Mouse (Mus musculus) cerebral cortex, adult 2 months (tissue): Measurements from ENCODE around the gene 2610528J11Rik.

Experiments used
- WGBS: fragments of 180-500 bp; shearing (Covaris S2); methylation state at CpG from one replicate; pipeline ENCODE4 v1.1.7; 2018; 5-methylcytosine and 5-hydroxymethylcytosine counted together

2610528J11Rik gene

DNA sequence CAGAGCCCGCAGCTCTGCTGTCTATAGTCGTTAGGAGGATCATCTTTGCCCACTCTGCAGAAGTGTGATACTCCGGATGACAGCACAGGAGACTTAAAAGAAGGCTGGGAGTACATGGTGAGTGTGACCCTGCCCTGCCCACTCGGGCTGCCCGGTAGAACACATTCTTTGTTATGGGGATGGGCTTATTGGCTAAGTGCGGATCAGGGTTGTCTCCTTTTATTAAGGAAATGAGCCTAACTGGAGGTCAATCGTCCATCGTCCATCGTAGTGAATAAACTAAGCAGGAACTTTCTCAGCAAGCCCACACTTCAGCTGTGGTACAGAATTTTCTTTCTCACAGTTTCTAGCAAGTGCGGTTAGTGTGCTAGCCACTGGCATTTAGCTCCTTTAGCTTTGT lies 13.1 kb downstream of the 2610528J11Rik start:
- 32% methylated on average over 10 of the region's 10 CpGs for WGBS

DNA sequence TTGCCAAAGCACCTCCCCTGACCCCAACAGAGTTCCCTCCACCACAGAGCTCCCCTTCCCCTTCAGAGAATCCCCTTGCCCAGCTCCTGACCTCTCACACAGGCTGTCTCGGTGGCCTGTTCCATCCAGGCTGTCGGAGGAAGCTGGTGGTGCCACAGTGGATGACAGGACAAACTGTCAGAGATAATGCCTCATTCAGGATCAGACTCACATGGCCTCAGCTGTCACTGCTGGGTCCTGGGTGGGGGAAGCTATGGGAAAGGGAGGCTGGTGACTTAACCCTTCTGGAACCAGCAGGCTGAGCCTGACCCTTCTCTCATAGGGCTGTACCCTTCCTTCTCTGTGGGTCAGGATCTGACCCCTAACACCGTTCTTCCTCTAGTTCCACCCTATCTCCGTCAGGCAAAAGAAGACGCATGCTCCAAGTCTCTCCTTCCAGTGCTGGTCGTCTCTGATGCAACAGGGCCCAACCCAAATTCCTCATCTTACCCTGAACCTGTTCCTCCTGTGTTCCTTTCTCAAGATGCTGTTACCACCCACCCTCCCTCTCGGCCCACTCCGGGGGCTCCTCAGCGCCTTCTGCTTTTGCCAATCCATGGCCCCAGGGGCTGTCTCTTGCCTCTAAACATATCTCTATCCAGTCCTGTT lies 15.8 kb downstream of the 2610528J11Rik start:
- 63% methylated on average over 9 of the region's 9 CpGs for WGBS

DNA sequence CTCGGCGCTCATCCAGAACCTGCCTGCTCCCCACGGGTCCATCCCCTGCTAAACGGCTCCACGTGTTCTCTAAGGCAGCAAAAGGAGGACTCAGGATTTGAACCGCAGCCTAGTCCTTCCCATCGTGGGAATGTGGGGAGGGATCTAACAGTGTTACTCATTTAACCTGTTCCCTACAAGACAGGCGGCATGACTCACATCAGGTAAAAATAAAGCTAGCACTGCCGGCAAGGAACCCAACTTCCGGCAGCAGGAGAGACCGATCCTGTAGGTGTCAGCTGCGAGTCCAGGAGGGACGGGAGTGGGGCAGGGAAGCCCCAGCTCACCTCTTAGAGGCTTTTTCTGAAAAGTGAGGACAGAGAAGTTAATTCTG lies 16.3 kb downstream of the 2610528J11Rik start:
- 8% methylated on average over 13 of the region's 13 CpGs for WGBS

DNA sequence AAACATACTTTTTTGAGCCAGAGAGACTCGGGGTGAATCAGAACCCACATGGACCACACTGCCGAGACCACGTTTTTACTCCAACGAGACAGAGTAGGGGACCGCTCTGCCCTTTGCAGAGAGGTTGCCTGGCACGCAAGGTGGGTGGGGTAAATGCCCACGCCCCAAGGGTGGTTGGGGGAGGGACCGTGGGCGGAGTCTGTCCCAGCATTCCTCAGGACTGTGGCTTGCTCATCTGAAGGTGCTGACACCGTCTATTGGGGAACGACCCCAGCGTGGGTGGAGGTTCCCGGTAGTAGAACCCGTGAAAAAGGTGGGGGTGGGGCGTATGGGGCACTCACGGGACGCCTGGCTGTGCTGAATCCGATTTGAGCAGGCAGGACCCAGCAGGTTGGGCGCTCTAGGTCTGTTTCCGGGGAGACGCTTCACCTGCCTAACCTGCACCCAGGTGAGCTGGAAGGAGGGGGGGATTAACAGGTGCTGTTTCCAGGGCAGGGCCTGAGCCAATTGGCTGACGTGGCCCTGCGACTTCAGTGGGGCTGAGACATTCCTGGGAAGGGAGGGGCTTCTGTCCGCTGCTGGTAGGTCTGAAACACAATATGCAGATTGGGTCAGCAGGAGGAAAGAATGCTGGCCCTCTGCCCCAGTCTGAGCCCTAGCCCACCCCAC lies 16.9 kb downstream of the 2610528J11Rik start, which contains the start of gene Tmem125:
Gene Tmem125, minus strand, starts transcription at position 453 of the 669 bp plus-strand sequence.
- 8% methylated on average over 24 of the region's 24 CpGs for WGBS

DNA sequence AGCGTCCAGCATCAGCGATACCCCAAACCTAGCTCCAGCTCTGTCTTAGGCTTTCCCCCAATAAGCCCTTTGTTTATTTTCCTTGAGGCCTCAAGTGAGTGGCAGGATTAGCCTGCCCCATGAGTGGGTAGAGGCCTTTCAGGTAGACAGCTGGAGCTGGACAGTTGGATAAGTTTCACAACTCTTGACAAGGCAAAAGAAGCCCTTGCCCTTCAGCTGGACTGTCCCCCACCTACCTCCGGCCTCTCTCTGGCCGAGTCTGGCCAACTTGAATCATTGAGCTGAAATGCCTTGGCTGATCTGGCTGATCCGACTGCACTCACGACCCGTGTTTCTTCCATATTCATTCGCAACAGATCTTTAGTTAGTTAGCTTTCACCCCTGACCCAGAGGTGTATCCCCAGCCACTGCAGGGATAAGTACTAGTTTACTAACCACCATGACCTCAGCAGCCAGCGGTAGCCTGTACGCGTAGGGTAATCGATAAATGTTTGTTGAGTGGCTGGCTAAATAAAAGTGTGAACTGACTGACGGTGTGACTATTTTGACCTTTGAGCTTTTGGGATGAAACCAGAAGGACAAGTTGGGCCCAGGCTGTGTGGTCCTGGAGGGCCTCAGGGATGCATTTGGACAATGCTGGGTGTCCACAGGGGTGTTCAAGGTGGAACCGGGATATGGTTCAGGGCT lies 17.8 kb downstream of the 2610528J11Rik start:
- WGBS, result 87% methylated on average over 14 of the region's 14 CpGs

DNA sequence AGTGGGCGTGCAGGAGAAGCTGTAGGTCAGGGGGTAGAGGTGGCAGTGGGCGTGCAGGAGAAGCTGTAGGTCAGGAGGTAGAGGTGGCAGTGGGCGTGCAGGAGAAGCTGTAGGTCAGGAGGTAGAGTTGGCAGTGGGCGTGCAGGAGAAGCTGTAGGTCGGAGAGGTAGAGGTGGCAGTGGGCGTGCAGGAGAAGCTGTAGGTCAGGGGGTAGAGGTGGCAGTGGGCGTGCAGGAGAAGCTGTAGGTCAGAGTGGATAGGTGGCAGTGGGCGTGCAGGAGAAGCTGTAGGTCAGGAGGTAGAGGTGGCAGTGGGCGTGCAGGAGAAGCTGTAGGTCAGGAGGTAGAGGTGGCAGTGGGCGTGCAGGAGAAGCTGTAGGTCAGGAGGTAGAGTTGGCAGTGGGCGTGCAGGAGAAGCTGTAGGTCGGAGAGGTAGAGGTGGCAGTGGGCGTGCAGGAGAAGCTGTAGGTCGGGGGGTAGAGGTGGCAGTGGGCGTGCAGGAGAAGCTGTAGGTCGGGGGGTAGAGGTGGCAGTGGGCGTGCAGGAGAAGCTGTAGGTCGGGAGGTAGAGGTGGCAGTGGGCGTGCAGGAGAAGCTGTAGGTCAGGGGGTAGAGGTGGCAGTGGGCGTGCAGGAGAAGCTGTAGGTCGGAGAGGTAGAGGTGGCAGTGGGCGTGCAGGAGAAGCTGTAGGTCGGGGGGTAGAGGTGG lies 20.8 kb downstream of the 2610528J11Rik start:
- WGBS, result 88% methylated on average over 23 of the region's 23 CpGs

DNA sequence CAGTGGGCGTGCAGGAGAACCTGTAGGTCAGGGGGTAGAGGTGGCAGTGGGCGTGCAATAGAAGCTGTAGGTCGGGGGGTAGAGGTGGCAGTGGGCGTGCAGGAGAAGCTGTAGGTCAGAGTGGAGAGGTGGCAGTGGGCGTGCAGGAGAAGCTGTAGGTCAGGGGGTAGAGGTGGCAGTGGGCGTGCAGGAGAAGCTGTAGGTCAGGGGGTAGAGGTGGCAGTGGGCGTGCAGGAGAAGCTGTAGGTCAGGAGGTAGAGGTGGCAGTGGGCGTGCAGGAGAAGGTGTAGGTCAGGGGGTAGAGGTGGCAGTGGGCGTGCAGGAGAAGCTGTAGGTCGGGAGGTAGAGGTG lies 21.3 kb downstream of the 2610528J11Rik start:
- WGBS, result 89% methylated on average over 10 of the region's 10 CpGs

DNA sequence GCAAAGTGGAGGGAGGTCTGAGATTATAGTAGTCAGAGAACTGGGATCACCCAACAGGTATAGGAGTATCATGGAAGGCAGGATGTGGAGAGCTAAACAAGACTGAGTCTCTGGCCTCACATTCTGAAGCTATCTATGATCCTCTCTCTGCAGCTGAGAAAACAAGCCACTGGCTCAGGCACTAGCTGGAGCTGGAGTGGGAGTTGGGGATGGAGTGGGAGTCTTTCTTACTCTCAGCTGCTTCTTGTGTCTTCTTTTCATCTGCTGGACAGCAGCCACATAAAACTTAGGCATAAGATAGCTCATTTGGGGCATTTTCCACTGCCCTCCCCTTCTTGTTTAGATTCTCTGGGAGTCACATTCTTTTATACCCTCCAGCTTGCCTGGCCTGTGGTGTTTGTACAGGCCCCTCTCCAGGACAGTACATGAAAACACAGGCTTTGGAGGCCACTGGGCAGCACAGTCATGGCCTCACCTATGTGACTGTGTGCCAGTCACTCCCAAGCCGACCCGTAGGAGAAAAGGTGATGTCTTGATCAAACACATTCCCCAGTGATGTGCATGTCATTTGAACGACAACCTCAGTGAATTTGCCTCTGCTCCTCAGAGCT lies 26.3 kb downstream of the 2610528J11Rik start:
- WGBS, result 78% methylated on average over 3 of the region's 3 CpGs

DNA sequence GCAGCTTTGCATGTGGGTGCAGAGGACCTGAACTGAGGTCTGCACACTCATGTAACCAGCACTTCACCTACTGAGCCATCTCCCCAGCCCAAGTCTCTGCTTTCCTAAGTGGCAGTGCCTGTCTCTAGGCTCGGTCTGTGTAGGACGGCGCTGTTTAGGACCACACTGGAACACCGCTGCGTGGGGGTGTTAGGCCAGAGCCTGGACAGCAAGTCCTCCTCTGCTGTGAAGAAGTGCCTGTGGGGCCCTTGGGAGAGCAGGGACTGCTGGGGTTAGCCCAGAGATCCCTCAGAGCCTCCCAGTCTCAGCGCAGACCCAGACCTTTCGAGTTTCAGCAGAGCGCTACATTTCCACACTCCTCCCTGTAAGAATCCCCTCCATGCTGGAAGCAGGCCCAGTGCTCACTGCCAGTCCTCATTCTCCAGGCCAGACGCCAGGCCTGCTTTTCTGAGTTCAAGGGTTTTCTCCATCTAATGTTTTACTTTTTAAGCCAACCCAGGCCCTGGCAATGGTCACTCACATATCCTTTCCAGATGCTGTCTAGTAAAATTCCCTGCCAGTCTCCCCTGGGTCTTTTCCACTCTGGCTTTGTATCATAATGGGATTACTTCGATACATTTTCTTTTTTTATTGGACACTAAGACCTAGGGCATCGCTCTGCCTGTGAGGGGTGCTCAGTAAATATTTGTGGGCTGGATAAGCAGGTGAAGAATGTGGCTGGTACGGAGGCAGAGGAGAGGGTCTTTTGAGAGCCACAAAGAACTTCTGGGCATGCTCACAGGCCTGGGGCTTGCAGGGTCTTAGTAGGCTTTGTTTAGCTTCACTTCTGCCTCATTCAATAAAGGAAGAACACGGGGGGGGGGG lies 37.5 kb downstream of the 2610528J11Rik start:
- WGBS, result 78% methylated on average over 13 of the region's 13 CpGs

DNA sequence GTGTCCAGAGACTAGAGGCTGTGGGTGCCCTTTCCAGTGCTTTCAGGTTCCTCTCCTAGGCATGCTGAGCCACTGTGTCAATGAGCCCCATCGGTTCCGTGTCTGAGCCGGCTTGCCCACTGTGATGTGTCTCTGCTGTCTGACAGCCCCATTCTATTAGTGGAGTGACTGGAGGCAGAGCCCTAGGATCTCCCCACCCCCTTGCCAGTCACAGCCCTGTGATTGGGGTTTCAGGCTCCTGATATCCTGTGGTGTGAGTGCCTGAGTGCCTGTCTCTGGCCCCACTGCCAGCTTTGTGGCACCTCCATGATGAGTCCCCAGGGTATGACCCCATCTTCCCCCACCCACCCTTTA lies 38.1 kb downstream of the 2610528J11Rik start:
- 34% methylated on average over 3 of the region's 3 CpGs for WGBS

DNA sequence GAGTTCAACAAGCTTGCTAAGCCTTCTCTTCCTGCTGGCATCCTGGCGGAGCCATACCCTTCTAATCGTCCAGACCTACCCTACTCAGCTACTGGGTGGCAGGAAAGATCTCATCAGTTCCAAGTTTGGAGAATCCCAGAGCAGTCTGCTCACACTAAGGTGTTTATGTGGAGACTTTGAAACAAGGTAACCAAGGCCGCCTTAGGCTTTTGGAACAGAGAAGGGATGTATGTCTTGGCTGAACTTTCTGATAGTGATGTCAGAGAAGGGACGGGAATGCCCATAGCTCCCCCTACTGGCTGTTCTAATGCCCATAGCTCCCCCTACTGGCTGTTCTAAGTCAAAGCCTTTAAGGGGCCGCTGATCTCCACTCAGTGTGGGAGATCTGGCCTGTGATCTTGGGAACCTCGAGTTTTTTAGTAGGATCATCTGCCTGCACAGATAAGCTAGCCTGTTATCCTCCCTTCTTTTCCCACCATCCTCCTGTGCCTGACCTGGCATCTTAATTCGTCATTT lies 39.4 kb downstream of the 2610528J11Rik start:
- 40% methylated on average over 7 of the region's 7 CpGs for WGBS

DNA sequence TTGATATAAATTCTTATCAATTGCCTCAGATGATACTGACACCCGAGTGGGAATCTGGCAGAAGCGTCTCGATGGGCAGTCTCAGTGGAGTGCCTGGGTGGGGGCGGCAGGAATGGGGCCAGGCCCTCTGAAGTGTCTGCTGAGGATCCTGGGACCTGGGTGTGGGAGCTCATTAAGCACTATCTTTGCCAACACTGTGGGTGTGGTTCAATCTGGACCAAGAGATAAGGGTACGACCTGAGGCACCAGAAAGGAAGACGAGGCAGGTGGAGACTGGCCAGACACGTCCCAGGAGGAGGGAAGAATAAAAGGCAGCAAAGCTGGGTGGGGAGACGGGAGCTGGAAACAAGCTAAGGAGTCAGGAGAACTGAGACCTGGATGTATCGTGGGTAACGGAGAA lies 41.9 kb downstream of the 2610528J11Rik start:
- 72% methylated on average over 10 of the region's 10 CpGs for WGBS

DNA sequence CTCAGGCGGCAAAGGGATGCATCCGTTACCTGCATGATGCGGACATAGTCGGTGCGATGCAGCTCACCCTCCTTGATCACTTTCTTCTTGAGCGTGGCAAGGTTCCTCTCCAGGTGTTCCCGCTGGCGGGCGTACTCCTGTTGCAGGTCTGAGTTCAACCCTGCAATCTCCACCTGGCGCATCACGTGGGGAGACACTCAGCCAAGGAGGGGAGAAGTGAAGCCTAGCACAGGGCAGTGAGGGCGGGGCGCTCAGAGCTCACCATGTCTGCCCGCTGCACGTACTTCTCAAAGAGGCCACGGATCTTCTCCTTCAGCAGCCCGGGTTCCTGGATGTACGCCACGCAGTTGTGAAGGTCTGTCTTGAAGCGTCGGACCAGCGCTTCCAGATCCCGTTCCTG lies 42.5 kb downstream of the 2610528J11Rik start:
- 83% methylated on average over 23 of the region's 23 CpGs for WGBS

DNA sequence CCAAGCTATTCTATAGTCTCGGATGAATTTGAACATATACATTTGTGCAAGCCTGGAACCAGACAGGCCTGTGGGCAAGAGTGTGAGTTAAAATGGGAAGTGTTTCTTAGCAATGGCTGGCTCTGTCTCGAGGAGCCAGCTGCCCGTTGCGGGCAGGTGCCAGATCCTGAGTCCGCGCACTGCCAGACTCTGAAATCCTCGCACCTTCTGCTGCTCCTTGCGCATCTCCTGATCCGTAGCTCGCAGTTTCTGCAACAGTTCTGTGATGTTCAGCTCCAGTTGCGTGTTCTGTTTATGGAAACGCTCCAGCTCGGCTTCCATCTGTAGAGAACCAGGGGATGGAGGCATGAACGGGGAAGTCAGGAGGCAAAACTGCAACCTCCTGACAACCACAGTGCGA lies 44.6 kb downstream of the 2610528J11Rik start:
- WGBS, result 52% methylated on average over 15 of the region's 15 CpGs

DNA sequence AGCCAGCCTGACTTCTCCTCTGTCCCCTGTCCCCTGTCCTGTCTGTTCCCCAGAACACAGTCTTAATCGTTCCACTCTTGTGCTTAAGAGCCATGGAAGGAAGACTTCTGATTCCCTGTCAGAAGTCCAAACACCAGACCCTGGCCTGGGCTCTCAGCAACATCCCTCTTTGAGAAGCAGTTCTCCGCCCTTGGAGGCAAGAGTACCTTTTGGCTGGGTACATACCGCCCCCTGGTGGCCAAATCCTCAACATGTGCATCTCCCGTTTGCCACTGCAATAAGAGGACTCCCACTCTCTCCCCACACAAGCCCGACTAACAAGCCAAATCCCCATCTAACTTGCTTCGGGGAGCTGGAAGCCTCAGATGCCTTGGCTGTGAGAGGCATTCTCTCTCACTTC lies 49.3 kb downstream of the 2610528J11Rik start:
- WGBS, result 6% methylated on average over 6 of the region's 6 CpGs

DNA sequence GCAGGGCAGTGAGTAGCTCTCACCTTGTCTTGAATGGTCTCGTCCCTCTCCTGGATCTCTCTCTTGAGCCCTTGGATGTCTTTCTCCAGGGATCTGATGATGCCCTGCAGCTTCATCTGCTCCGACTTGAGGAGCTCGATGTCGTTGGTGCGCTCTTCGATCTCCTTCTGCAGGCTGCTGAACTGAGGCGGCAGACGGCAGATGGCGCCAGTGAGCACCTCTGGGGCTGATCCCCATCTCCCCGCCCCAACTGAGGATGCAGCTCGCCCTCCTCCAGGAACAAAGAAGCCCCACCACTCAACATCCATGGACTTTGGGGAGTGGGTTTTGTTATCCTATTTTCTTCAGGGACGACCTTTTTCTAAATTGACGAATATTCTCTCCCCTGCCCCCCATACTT lies 52.5 kb downstream of the 2610528J11Rik start:
- WGBS, result 42% methylated on average over 13 of the region's 13 CpGs
